Mouse (Mus musculus): ENCODE measurements at regions not wholly inside any gene's neighbourhood (a gene's known extent, or its start where the extent isn't known, plus 50 kb on each side); places are given as distances from the start of the nearest gene placed in this dataset.

- DNase-seq (ENCODE audit: low spot score, missing footprints) (peak; percentile 96), ATAC-seq (ENCODE audit: low FRiP score) (peak; percentile 95)
- Histone ChIP-seq H3K4me3 (ENCODE audit: low read depth, low read length) (no peak overlapping the region), H3K27ac (ENCODE audit: low read depth, low read length) (peak overlapping the region; percentile 84), H3K9ac (ENCODE audit: low read length) (peak overlapping the region; percentile 48; the same call in 1 of the 2 replicates), H3K4me1 (ENCODE audit: control insufficient read depth, insufficient read depth, low read length) (peaks cover 13% of the 10 kb centered on the region), H3K36me3 (ENCODE audit: control insufficient read depth, insufficient read depth, low read length) (no peaks in the 10 kb centered on the region), H3K27me3 (ENCODE audit: control insufficient read depth, insufficient read depth, low read length) (no peaks in the 10 kb centered on the region), H3K9me3 (ENCODE audit: control insufficient read depth, low read length) (no peaks in the 10 kb centered on the region), H3K4me2 (peak overlapping the region; percentile 32)
- WGBS = 26% methylated on average over 21 of the region's 21 CpGs
These were observed 67.9 kb downstream of the Klf5 start for GRCm38 (mm10) chr14:99366281-99366987.

- ATAC-seq (ENCODE audit: low FRiP score) (peak; percentile 56), DNase-seq (ENCODE audit: low spot score, missing footprints) (peak; percentile 92)
- 32% methylated on average over 11 of the region's 11 CpGs for WGBS
- no peak overlapping the region for H3K4me3 ChIP-seq (ENCODE audit: low read depth, low read length)
- H3K9me3 ChIP-seq (ENCODE audit: control insufficient read depth, low read length) = no peaks in the 10 kb centered on the region
- no peaks in the 10 kb centered on the region for H3K36me3 ChIP-seq (ENCODE audit: control insufficient read depth, insufficient read depth, low read length)
- peak overlapping the region; percentile 32 for H3K4me2 ChIP-seq
- H3K27ac ChIP-seq (ENCODE audit: low read depth, low read length) = peak overlapping the region; percentile 84
- H3K27me3 ChIP-seq (ENCODE audit: control insufficient read depth, insufficient read depth, low read length) = no peaks in the 10 kb centered on the region
- peak overlapping the region; percentile 48 for H3K9ac ChIP-seq (ENCODE audit: low read length)
- H3K4me1 ChIP-seq (ENCODE audit: control insufficient read depth, insufficient read depth, low read length) = peaks cover 13% of the 10 kb centered on the region
These were observed 68.6 kb downstream of the Klf5 start for GRCm38 (mm10) chr14:99366996-99367555.

GRCm38 (mm10) chr14:99369366-99369765 is 70.9 kb downstream of the Klf5 start:
- ATAC-seq (ENCODE audit: low FRiP score) = no peak
- Histone ChIP-seq H3K27ac (ENCODE audit: low read depth, low read length) (no peak overlapping the region), H3K9me3 (ENCODE audit: control insufficient read depth, low read length) (no peaks in the 10 kb centered on the region), H3K4me2 (no peak overlapping the region), H3K36me3 (ENCODE audit: control insufficient read depth, insufficient read depth, low read length) (no peaks in the 10 kb centered on the region), H3K9ac (ENCODE audit: low read length) (no peak overlapping the region), H3K4me1 (ENCODE audit: control insufficient read depth, insufficient read depth, low read length) (peaks cover 13% of the 10 kb centered on the region), H3K4me3 (ENCODE audit: low read depth, low read length) (no peak overlapping the region), H3K27me3 (ENCODE audit: control insufficient read depth, insufficient read depth, low read length) (no peaks in the 10 kb centered on the region)
- 91% methylated on average over 5 of the region's 5 CpGs for WGBS
- DNase-seq (ENCODE audit: low spot score, missing footprints) = peak; percentile 53

- Histone ChIP-seq H3K4me1 (ENCODE audit: control insufficient read depth, insufficient read depth, low read length) (no peaks in the 10 kb centered on the region), H3K36me3 (ENCODE audit: control insufficient read depth, insufficient read depth, low read length) (no peaks in the 10 kb centered on the region), H3K27me3 (ENCODE audit: control insufficient read depth, insufficient read depth, low read length) (no peaks in the 10 kb centered on the region), H3K9ac (ENCODE audit: low read length) (no peak overlapping the region), H3K27ac (ENCODE audit: low read depth, low read length) (no peak overlapping the region), H3K9me3 (ENCODE audit: control insufficient read depth, low read length) (no peaks in the 10 kb centered on the region), H3K4me2 (no peak overlapping the region), H3K4me3 (ENCODE audit: low read depth, low read length) (no peak overlapping the region)
- no peak for DNase-seq (ENCODE audit: low spot score, missing footprints)
- WGBS = 84% methylated on average over 4 of the region's 4 CpGs
- ATAC-seq (ENCODE audit: low FRiP score) = no peak
These were observed 75.2 kb downstream of the Klf5 start for GRCm38 (mm10) chr14:99373682-99374081.

- no peak overlapping the region for H3K27ac ChIP-seq (ENCODE audit: low read depth, low read length)
- DNase-seq (ENCODE audit: low spot score, missing footprints) (peak; percentile 62), ATAC-seq (ENCODE audit: low FRiP score) (no peak)
- WGBS = 62% methylated on average over 5 of the region's 5 CpGs
- no peak overlapping the region for H3K9ac ChIP-seq (ENCODE audit: low read length)
- H3K27me3 ChIP-seq (ENCODE audit: control insufficient read depth, insufficient read depth, low read length) = no peaks in the 10 kb centered on the region
- H3K4me2 ChIP-seq = no peak overlapping the region
- H3K36me3 ChIP-seq (ENCODE audit: control insufficient read depth, insufficient read depth, low read length) = no peaks in the 10 kb centered on the region
- no peak overlapping the region for H3K4me3 ChIP-seq (ENCODE audit: low read depth, low read length)
- no peaks in the 10 kb centered on the region for H3K9me3 ChIP-seq (ENCODE audit: control insufficient read depth, low read length)
- no peaks in the 10 kb centered on the region for H3K4me1 ChIP-seq (ENCODE audit: control insufficient read depth, insufficient read depth, low read length)
These were observed 76.6 kb downstream of the Klf5 start for GRCm38 (mm10) chr14:99375040-99375610.

GRCm38 (mm10) chr14:99376652-99377502 is 78.4 kb downstream of the Klf5 start:
- ATAC-seq (ENCODE audit: low FRiP score) = no peak
- Histone ChIP-seq H3K4me1 (ENCODE audit: control insufficient read depth, insufficient read depth, low read length) (no peaks in the 10 kb centered on the region), H3K4me2 (no peak overlapping the region), H3K9ac (ENCODE audit: low read length) (no peak overlapping the region), H3K36me3 (ENCODE audit: control insufficient read depth, insufficient read depth, low read length) (no peaks in the 10 kb centered on the region), H3K9me3 (ENCODE audit: control insufficient read depth, low read length) (no peaks in the 10 kb centered on the region), H3K4me3 (ENCODE audit: low read depth, low read length) (no peak overlapping the region), H3K27ac (ENCODE audit: low read depth, low read length) (no peak overlapping the region), H3K27me3 (ENCODE audit: control insufficient read depth, insufficient read depth, low read length) (no peaks in the 10 kb centered on the region)
- DNase-seq (ENCODE audit: low spot score, missing footprints) = peak; percentile 69
- 87% methylated on average over 11 of the region's 11 CpGs for WGBS

GRCm38 (mm10) chr14:99381262-99382017 is 82.9 kb downstream of the Klf5 start:
- Histone ChIP-seq H3K27me3 (ENCODE audit: control insufficient read depth, insufficient read depth, low read length) (no peaks in the 10 kb centered on the region), H3K4me2 (no peak overlapping the region), H3K4me3 (ENCODE audit: low read depth, low read length) (no peak overlapping the region), H3K27ac (ENCODE audit: low read depth, low read length) (no peak overlapping the region), H3K9me3 (ENCODE audit: control insufficient read depth, low read length) (no peaks in the 10 kb centered on the region), H3K9ac (ENCODE audit: low read length) (no peak overlapping the region), H3K4me1 (ENCODE audit: control insufficient read depth, insufficient read depth, low read length) (no peaks in the 10 kb centered on the region), H3K36me3 (ENCODE audit: control insufficient read depth, insufficient read depth, low read length) (no peaks in the 10 kb centered on the region)
- DNase-seq (ENCODE audit: low spot score, missing footprints) (no peak), ATAC-seq (ENCODE audit: low FRiP score) (no peak)
- 88% methylated on average over 10 of the region's 10 CpGs for WGBS

- WGBS = 90% methylated on average over 5 of the region's 5 CpGs
These were observed 83.6 kb downstream of the Klf5 start for GRCm38 (mm10) chr14:99382051-99382450.

More at GRCm38 (mm10) chr14:99382051-99382450, 83.6 kb downstream of the Klf5 start:
- Histone ChIP-seq H3K9ac (ENCODE audit: low read length) (no peak overlapping the region), H3K27me3 (ENCODE audit: control insufficient read depth, insufficient read depth, low read length) (no peaks in the 10 kb centered on the region), H3K4me3 (ENCODE audit: low read depth, low read length) (no peak overlapping the region), H3K9me3 (ENCODE audit: control insufficient read depth, low read length) (no peaks in the 10 kb centered on the region), H3K36me3 (ENCODE audit: control insufficient read depth, insufficient read depth, low read length) (no peaks in the 10 kb centered on the region), H3K4me2 (no peak overlapping the region), H3K4me1 (ENCODE audit: control insufficient read depth, insufficient read depth, low read length) (no peaks in the 10 kb centered on the region), H3K27ac (ENCODE audit: low read depth, low read length) (no peak overlapping the region)
- DNase-seq (ENCODE audit: low spot score, missing footprints) (no peak), ATAC-seq (ENCODE audit: low FRiP score) (no peak)

Measured in midbrain, embryonic 11.5 days (tissue).